Mouse (Mus musculus): ENCODE measurements around the gene Ushbp1.
"Not testable (repeated sequence)": the region's sequence is repeated elsewhere in the genome, so short reads cannot be mapped to it uniquely, and the experiment has no call there.

Ushbp1 gene

DNA sequence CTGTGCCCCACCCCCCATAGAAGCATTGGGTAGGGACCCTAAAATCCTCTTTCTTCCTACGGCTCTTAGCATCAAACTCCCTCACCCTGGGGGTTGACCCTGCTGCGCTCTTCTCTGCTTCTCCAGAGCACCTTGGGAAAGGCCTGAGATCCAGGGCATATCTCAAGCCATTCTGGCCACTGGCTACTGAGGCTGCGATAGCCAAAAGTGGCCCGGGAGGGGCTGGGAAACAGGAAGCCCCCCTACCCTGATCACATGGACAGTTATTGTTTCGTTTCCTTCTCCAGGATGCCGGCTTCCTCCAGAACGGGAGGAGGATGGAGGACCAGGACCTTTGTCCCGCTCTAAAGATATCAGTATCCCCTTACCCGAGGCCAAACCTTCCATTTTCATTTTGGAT lies at the start of gene Ushbp1:
TSS of gene Ushbp1 (minus strand) at position 174 of the 400 bp plus-strand sequence.
- DNase-seq, result peak; percentile 99

DNA sequence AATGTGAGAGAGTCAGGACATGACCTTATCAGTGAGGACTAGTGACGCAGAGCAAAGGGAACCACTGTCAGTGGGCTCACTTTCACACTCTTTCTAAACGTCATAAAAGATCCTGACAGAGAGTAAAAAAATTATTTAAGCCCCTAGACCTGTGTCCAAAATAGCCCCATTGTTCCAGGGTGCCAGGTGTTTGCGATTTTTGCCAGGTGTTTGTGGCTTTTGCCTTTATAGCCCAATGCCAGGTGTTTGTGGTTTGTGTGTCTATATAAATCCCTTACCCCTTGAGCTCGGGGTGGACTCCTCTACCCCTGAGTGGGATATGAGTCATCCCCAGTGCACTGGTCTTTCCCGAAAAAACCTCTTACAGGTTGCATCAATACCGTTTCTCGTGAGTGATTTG lies 49.5 kb upstream of the Ushbp1 start:
- no peak for DNase-seq

DNA sequence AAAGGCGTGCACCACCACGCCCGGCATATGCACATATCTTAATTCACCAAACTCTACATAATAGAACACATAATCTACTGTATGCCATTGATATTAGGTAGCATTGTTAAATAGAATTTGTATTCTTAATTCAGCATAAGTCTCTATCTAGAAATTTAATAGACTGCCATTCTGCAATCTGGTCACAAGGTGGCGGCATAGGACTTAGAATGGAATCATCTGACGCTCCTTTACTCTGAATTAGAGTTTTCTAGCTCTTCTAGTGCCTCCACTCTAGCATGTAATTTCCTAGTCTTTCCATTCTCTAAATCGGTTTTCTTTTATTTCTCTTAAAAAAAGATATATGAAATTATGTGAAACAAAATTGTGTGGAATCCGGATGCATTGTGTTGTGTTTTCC lies 45.8 kb upstream of the Ushbp1 start:
- peak; percentile 57 for DNase-seq

DNA sequence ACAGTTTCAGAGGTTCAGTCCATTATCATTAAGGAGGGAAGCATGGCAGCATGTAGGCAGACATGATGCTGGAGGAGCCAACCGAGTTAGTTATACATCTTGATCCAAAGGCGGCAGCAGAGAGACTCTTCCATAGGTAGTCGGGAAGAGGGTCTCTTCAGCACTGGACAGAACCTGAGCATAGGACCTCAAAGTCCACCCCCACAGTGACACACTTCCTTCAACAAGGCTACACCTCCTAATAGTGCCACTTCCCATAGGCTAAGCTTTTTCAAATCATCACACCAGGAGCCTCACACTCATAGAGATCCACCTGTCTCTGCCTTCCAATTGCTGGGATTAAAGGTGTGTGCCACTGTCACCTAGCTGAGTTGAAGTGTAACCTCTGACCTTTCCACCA lies 41.4 kb upstream of the Ushbp1 start:
- peak; percentile 63 for DNase-seq

DNA sequence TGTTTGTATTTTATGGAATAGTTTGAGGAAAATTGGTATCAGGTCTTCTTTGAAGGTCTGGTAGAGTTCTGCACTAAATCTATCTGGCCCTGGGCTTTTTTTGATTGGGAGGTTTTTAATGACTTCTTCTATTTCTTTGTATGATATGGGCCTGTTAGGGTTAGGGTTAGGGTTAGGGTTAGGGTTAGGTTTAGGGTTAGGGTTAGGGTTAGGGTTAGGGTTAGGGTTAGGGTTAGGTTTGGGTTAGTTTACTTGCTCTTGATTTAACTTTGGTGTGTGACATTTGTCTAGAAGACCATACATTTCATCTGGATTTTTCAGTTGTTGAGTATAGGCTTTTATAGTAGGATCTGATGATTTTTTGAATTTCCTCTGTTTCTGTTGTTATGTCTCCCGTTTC lies 37.3 kb upstream of the Ushbp1 start:
- not testable (repeated sequence) for DNase-seq

DNA sequence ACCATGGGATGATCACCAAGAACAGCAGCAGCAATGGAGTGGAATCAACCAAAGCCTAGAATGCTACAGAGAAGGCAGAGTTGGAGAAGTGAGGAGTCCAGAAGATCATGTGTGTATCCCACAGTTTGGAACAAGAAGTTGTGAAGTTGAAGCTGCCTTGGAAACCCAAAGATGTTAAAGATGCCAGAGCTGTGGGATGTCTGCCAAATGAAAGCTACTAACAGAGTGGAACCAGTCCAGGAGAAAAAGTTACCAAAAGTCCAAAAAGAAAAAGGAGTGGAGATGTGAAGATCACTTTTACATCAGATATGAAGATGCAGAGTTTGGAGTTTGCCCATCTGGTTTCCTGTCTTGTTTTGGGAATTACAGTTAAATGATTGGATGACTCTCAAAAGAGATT lies 26.5 kb upstream of the Ushbp1 start:
- no peak for DNase-seq

DNA sequence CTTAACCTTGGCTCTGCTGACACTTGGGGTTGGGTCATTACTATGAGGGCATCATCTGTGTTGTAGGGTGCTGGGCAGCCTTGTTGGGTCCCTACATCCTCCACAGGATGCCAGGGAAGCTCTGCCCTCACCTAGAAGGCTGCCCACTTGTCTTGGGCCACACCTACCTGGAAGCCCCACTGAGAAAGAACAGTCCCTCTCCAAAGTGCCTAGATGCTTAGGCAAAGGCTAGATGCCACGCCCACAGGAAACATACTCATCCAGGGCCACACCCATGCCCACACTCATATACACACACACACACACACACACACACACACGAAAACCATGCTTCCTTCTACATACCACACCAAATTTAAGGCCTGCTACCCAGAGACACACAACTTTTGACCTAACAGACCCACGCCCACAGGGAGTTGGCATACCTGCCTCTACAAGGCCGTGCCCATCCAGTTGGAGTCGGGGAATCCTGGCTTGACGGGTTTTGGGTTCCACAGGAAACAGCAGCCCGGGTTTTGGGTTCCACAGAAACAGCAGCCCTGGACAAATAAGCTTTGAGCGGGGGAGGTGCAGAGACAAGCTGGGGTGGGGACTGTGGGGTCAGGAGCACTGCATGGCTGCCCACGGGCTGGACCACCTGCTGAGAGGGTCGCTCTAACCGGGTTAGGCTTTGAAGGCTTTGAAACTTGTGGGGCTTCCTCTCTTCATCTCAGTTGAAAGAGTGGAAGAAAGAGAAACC lies 16.1 kb upstream of the Ushbp1 start:
- peak; percentile 90 for DNase-seq

DNA sequence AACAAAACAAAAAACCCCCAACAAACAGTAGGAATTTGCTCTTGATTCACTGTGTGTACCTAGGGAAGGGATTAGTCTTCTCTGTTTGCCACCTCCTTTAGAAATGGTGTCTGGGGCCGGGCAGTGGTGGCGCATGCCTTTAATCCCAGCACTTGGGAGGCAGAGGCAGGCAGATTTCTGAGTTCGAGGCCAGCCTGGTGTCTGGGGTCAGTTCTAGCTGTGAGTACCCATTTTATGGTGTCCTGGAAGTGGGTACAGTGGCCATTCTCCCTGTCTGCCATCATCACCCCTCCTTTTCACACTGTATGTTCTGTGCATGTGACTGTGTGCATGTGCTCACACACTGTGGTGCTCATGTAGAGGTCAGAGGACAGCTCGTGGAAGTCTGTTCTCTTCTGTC lies 12.6 kb upstream of the Ushbp1 start:
- DNase-seq, result peak; percentile 87

DNA sequence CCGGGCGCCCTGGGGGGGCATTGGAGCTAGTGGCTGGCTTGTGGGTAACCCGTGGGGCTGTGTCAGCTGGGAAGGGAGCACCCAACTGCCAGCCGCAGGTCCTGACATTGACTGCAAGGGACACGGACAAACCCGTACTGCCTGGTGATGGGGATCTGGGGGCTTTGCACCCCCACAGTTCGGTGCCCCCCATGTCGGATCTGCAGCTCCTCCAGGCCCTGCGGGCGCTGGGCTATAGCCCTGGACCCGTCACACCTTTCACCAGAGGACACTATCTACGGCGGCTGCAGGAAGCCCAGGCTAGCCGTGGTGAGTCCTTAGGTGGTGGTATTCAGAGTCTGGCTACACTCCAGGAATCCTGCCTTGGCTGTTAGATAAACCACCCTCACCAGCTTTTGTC lies 11.8 kb upstream of the Ushbp1 start:
- DNase-seq, result peak; percentile 90

DNA sequence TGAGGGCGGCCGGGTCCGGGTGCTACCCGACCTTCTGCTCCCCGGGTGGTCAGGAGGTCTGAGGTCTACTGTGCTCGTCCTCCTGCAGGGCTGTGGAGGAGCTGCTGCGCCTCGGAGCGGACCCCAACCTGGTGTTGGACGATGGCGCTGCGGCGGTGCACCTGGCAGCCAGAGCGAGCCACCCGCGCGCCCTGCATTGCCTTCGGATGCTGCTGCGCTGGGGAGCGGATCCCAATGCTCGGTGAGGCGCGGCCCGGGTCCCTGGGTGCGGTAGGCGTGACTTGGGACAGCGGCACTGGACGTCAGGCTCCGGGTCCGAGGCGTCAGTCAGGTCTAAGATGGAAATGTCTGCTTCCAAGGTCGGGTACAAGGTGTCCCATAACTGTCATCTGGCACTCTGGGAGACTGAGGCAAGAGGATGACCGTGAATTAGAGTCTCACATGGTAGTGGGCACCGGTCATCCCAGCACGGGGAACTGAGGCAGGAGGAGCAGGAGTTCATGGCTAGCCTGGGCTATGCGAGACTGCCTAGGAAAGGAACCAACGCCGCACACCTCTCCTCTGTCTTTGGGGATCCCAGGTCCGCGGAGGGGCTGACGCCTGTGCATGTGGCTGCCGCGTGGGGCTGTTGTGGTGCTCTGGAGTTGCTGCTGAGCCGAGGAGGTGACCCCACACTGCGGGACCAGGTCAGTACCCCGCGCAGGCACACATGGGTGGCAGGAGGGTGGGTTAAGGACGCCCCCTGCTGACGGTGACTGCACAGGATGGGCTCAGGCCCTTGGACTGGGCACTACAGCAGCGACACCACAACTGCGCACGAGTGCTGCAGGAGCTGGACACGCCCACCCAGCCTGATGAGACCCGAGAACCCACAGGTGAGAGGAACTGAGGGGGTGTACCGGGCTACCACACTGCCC lies 10.8 kb upstream of the Ushbp1 start:
- DNase-seq, result peak; percentile 97

DNA sequence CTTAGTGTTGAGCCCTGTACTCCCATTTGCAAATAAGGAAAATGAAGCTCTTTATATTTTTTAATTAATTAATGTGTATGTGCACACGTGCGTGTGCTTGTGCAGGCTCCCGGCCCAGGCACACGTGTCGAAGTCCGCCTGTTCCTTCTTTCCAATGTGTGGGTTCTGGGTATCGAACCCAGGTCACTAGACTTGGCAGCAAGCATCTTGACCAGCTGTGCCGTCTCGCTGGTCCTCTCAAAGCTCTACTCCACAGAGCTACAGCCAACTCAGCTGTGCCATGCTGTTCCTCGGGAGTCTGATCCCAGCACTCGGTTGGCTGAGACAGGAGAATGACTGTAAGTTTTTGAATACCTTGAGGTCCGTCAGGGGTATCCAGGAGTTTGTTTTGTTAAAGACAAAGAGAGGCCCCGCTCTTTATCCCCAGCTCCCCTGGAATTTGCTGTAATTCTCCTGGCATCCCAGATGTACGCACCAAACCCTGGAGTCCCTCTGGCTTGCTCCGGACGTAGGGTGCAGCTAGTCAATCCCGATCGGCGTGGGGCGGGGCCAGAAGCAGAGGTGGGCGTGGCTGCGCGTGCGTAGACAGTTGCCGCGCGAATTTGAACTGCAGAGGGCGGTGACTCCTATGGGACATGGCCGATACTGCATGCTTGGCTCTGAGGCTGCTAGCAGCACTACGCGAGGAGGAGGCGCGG lies 9.9 kb upstream of the Ushbp1 start, which contains the start of gene Ankle1:
TSS of gene Ankle1 (plus strand) at position 610 of the 698 bp plus-strand sequence.
- DNase-seq, result peak; percentile 99

DNA sequence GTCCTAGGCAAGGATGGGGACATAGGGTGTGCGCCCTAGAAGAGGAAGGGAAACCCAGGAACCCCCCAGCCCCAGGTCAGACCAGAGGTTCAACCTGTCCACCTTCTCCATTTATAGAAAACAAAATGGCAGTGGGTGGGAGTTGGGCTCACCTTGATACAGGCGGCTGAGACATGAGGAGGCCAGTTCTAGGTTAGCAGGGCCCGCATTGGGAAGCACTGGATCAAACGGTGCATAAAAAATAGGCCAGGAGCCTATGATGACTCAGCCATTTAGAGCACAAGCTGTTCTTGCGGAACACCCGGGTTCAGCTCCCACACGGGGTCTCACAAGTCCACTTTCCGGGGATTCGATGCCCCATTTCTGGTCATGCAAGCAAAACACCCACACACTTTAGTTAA lies 9.3 kb upstream of the Ushbp1 start:
- DNase-seq, result peak; percentile 91

DNA sequence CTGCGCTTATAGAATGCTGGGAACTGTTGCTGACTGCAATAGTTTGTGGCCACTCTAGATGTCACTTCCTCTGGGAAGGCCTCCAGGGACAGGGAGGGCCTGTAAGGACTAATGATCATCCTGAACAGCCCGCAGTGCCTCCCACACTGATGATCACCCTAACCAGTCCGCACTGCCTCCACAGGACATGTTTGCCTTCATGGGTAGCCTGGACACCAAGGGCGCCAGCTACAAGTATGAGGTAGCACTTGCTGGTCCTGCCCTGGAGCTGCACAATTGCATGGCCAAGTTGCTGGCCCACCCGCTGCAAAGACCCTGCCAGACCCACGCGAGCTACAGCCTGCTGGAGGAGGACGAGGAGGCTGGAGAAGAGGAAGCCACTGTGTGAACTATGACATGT lies 8.4 kb upstream of the Ushbp1 start:
- DNase-seq, result peak; percentile 92

DNA sequence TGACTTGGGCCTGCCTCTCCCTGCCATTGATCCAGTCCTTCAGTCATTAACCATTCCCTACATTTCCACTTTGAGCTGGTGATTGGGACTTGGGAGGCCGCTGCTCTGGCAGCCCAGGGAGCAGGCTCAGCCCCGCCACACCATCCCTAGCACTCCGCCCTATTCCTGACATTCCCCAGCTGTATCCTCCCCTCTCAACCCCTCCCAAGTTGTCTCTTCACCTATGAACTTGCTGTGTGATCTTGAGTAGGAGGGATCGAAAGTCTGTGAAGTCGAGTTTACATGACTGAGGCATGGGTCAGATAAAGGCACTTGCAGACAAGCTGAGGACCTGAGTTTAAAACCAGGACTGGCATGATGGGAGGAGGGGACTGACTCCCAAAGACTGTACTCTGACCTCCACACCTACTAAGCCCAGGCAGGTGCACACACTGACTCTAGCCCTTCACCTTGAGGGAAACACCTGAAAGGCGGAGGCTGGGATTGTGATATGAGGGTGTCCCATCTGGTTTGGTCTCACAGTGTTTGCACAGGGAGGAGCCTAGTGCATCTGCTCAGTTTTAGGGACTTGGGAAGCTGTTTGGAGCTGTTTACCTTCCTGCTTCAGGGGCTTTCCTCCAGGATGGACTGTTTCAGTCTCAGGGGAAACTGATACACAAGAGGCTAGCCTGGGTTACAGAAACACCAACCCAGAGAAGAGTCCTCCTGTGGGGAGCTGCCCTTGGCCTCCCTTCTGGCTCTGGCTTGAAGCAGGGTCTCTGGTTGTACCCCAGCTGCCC lies 7.7 kb upstream of the Ushbp1 start:
- DNase-seq, result peak; percentile 86

DNA sequence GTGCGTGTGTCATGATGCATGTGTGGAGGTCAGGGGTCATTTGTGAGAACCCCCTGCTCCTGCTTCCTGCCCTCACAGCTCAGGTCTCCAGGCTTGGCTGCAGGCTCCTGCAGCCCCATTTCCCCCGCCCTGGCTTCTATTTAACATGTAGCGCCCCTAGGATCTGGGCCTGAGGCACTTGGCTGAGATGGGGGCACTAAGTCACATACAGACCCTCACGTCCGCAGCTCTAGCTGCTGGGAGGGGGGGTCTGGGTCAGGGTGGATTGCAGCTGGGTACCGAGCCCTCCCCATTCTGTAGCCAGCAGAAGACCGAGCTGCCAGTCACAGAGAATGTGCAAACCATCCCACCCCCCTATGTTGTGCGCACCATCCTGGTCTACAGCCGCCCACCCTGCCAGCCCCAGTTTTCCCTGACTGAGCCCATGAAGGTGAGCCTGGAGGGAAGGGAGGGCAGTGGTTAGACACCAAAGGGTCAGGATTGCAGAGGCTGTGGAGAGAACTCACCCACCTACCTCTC lies 6.9 kb upstream of the Ushbp1 start:
- peak; percentile 90 for DNase-seq

DNA sequence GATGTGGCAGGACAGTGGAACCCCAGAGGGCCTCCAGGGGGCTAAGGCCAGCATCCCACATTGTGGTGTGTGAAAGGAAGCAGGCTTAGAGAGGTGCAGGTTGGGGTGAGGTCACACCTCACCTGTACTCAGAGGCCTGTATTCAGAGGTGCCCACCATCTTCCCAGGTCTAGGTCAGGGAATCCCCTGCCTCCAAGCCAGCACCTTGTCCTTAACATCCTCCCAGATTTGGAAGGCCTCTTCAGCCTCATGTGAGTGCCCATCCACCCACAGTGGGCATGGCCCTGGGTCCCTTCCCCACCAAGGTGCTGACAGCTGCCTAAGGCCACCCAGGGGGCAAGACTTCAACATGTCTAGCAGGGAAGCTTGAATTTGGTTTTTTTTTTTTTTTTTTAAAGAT lies 5.9 kb upstream of the Ushbp1 start:
- DNase-seq, result peak; percentile 91

DNA sequence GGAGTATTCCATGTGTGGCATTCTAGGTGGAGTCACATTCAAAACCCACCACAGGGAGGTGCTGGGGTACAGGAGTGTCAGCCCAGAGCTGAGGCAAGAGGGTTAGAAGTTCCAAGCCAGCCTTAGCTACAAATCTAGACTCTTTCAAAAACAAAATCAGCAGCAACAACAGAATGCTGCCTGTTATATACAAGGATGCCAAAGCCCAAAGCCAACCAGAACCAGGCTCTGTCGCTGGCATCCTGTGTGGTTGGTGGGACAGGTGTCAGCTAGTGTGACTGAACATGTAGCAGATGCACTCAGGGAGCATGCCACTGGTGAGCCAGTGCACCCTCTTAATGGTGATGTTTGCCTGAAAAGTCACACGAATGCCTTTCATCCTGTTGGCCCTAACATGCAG lies 5.2 kb upstream of the Ushbp1 start:
- peak; percentile 64 for DNase-seq

DNA sequence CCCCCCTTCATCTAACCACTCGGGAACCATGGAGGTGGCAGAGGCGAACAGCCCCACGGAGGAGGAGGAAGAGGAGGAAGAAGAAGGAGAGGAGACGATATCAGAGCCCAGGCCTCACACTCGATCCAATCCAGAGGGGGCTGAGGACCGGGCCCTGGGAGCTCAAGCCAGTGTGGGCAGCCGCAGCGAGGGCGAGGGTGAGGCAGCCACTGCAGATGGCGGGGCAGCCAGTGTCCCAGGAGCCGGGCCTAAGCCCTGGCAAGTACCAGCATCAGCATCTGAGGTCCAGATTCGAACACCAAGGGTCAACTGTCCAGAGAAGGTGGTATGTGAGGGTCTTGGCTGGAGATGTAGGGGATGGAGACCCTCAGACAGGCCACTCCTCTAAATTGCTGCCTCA lies 2.1 kb upstream of the Ushbp1 start:
- DNase-seq, result peak; percentile 94

DNA sequence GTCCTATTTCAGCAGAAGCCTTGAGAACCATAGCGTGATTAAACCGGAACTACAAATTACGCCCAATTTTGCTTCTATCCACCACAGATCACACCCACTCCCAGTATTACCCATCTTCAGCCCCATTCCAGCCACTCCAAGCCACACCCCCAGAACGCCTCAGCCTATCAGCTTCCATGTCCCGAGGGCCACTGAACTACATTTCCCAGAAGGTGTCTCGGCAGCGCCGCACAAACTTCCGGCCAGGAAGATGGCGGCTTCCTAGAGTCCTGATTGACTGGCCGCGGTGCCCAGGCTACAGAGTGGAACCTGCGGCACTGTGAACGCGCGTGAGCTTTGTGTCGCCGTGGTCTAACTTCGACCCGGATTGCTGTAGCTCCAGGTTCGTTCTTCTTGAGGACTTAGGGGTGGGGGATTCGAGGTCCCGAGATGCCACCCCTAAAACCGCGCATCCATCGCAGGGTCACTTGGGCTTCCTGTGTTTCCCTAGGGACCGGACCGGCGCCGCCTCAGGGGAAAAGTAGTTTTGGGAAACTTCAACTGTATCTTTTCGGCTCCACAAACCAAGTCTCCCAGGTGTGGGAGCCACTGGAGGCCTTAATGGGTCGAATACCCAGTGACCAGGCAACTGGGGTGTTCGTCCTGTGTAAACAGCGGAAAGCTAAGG lies 1.2 kb upstream of the Ushbp1 start, which contains the start of gene Babam1:
TSS of gene Babam1 (plus strand) at position 223 of the 667 bp plus-strand sequence.
- peak; percentile 100 for DNase-seq

DNA sequence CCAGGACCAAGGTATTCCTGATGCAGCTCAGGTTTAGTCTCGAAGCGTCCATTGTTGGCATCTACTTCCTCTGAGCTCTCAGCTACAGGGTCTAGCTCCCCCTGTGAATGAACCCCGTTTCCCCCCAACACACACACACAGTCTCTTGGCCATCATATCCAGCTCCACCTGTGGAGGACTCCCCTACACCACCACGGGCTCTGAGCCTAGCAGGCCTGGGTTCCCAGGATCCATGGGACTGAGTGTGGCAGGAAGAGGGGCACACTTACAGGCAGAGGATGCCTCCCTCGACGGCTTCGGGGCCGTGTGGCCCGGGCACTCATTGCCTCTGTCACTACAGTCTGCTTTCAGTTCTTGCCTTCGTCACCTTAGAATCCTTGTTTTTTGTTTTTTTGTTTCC lies 531 bp downstream of the Ushbp1 start:
- DNase-seq, result peak; percentile 92

DNA sequence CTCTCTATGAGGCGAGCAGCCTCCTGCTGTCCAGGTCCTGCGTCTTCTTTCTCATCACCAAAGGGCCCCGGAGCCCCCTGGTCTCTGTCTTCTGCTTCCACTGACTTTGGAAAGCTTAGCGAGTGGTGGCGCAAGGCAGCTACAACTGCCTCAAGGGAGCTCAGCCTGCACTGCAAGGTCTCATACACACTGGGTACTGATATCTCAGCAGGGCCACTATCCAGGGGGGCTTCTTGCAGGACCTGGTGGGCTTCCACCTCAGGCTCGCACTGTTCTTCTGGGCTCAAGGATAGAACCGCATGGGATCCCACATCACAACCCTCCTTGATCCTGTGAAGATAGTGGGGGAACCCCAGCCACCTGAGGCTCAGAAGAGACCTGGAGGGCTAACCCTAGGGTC lies 1.1 kb downstream of the Ushbp1 start:
- DNase-seq, result peak; percentile 93

DNA sequence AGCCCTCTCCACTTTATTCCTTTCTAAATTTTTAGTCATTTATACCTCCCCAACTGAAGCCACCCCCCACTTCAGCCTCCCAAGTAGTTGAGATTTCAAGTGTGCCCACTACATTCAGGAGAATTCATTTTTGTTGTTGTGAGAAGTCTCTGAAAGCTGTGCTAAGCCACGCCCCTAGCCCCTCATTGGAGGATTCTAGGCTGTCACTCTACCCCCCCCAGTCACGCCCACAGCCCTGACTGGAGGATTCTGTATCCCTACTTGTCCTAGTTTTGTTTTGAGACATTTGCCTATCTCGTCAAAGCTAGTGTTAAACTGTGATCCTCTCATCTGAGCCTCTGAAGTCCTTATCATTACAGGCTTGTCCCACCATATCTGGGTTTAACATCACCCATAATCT lies 2.7 kb downstream of the Ushbp1 start:
- peak; percentile 87 for DNase-seq

All from heart, adult 11 months (tissue).